Mouse (Mus musculus) thymus, postnatal 0 days (tissue): Measurements from ENCODE around the gene Emilin2. TPM values are rescaled to one million over a fixed set of nuclear protein-coding genes. Genes with fewer than 3 reads are reported as not detected.

Experiments used
- DNase-seq: peaks from one replicate; pipeline ENCODE4 v3.0.0-alpha.2; 2015; ENCODE audit warnings: low spot score
- polyA plus RNA-seq: library from polyadenylated mRNA; unstranded; fragments of >200 nt; fragmentation: Nextera tagmentation; extraction: Ambion mirVana; gene quantifications from 2 replicates; pipeline ENCODE4 v1.2.1, GENCODE M21; 2015

Gene Emilin2
- polyA plus RNA-seq, 1 experiment from 2014 or later: 3.2 TPM

DNA sequence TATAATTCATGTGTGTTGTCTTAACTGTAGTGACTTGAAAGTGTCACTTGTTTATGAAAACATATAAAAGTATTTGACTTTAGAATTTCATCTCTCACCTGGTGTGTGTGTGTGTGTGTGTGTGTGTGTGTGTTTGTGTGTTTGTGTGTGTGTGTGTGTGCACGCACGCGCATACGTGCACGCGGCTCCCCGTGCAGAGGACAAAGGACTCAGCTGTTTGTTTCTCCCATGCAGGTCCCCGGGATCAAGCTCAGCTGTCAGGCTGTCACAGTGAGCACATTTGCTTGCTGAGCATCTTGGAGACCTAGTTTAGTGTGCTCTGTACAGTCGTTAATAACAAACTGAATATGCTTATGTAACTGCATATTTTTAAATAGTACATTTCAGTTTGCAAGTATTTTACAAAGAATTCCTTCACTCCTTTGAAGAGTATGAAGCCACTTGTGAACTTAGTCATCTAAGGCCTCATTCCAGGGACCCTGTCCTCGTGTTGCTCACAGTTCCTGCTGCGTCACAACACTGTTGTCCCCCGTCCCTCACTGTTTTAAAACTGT lies 77.7 kb downstream of the Emilin2 start:
- DNase-seq: no peak

DNA sequence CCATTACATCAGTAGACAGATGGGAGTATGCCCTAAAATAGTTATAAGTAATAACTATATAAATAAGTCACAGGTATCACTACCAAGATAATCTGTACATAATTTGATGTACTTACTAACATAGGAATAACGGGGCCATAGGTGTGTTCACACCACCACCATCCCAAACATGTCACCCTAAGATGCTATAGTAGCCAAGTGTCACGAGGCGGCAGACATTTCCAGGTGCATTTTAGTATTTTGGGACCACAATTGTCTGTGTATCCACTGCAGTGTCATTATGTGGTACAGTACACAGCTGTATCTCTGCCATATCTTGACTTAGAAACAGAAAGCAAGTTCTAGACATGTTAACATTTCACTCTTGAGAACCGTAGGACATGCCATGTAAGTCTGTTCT lies 78.6 kb downstream of the Emilin2 start:
- no peak for DNase-seq

DNA sequence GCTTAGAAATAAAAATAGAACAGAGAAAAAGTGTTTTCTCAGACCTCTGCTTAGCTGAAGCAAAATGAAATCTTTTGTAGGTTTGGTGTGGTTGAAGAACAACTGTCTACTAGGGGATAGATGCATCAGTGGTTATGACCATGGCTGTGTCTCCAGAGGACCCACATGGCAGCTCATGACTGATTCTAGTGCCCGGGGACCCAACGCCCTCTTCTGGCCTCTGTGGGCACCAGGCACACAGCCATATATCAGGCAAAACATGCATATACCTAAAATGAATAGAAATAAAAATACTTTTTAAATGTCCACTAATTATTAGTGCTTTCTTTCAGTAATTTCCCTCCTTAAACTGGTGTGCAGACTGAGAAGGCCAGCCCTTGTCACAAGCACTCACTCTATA lies 79.8 kb downstream of the Emilin2 start:
- DNase-seq: no peak

DNA sequence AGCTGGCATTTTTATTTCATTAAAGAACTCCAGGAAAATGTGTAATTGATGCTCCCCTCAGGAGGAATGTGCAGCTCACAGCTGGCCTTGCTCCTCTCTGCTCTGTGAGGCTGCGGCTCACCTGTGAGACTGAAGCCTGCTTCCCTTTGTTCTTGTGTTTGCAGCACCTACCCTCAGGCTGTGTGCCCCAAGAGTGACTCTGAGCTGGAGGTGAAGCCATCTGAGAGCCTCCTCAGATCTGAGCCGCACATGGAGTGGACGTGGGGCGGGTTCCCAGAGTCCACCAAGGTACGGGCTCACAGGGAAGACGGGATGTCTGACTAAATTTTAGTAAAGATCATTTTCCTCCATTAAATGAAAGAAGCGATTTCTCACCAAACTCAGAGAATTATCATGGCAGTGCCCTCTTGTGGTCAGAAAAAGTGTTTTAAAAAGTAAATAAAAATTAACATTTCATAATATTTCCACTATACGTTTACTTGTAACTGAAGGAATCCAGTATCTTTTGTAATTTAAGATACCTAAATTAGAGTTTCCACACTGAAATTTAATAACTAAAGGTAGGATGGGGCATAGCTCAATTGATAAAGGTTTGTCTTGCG lies 81.6 kb downstream of the Emilin2 start:
- no peak for DNase-seq

DNA sequence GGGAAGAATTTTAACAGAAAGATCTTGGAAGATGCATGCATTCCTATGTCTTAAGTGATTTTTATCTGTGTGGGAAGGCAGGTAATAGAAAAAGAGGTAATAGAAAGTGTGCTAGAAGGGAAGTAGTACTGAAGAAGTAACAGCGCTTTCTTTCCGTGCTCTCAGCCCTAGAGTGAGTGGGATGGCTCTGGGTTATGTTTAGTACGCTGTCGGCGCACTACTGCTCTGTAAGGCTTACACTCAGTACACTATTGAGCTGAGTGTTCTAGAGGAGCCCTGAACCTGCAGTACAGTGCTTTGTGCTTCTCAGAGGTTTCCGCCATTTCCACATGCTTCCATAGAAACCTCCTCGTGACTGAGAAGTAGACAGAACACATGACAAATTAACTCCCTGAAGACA lies 83.1 kb downstream of the Emilin2 start:
- no peak for DNase-seq

DNA sequence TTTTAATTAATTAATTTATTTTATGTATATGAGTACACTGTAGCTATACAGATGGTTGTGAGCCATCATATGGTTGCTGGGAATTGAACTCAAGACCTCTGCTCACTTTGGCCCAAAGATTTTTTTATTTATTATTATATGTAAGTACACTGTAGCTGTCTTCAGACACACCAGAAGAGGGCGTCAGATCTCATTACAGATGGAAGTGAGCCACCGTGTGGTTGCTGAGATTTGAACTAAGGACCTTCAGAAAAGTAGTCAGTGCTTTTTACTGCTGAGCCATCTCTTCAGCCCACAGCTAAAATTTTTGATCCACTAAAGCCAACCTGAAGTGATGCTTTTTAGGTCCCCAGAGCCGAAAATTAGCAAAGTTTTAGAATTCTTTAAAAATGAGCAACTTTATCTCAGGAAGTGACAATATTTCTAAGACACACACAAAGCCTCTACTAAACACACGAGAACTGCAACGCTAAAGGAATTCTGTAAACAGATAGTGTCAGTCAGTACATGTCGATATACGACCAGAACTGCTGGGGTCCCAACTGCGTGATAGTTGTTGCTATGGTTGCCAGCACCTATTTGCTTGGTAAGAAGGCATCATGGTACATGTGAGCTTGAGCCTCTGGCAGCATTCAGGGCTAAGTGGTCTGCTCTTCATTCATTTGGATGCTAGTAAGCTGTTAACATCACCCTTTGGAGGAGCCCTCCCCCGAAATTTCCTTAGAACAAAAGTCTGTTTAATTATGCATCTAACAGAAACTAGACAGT lies 84.5 kb downstream of the Emilin2 start:
- DNase-seq: no peak

DNA sequence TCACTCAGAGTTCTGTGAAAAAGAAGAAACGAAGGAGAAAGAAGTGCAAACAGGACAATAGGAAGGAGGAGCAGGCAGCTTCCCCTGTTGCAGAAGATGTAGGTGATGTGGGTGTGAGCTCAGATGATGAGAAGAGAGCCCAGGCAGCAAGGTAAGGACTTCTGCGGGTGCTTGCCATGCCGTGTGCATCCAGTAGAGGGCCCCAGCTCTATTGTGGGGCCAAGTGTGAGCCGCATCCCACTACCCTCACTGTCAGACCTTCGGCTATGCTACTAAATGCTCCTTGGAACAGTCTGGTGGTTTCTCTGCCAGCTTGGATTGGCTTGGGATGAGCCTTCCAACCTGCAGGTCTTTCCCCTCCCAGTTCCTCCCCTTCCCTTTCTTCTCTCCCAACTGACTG lies 86.7 kb downstream of the Emilin2 start:
- peak; percentile 61 for DNase-seq

DNA sequence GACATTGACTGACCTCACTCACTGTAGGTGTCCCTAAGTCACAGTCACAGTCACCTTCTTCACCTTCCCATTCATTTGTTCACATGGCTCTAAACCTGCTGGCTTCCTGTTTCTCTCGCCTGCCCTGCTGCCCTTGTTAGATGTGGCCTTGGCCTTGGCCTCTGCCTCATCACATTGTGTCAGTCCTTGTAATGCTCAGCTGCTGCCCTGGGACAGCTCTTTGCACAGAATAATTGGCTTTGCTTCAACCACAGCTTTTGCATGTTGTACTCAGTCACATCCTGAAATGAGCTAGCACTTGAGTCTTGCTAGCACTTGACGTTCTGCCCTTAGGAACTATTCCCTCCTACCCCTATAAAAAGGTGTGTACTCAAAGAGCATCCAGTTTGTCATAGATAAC lies 87.3 kb downstream of the Emilin2 start:
- DNase-seq: no peak

DNA sequence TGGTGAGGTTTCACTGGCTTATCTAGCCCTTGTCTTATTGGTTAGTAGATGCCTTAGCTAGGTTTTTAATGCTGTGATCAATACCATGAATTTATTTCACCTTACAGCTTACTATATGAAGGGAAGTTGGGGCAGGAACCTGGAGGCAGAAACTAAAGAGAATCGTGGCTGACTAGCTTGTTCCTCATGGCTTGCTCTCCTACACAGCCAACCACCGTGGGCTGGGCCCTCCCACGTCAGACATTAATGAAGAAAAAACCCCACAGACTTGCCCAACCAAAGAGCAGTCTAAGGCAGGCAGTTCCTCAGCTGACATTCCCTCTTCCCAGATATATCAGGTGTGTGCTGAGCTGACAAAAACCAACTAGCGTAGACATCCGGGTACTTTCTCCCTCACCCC lies 88.1 kb downstream of the Emilin2 start:
- no peak for DNase-seq

DNA sequence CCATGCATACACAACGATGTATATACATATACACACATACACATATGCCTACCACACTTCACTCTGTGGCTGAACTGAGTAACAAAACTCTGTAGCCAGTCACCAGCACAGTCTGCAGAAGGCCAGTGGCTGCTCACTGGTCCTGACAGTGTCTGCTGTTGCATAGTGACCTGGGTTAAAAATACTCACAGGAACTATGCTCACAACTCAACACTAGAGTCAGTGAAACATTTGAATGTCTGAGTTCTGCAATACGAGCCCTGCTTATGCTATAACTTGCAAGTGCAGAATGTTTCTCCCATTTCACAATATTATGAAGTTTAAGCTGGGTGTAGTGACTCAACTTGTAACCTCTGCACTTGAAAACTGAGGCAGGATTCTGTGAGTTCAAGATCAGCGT lies 90.4 kb downstream of the Emilin2 start:
- no peak for DNase-seq

DNA sequence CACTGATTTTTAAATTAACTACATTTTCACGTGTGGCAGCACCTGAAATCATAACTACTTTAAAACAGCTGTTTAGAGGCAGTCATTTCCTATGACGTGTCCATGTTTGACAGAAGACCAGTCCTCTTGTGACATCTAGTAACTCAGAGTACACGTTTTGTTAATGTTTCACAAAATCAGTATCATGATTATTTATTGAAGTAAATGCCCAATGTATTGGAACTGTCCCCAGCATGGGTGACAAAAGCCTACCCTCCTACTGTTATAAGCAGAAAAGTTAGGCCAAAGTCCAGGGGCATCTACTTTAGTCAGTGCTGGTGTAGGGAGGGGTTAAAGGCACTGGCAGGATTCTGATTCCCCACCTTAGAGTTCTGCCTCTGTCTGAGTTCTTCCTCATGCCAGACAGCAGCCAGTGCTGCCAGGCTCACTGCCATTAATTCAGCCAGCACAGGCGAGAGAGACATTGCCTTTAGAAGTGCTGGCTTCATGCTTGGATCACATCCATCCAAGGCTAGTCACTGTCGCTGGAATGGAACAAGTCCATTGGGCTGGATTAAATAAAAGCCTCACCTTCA lies 94.6 kb downstream of the Emilin2 start:
- no peak for DNase-seq

DNA sequence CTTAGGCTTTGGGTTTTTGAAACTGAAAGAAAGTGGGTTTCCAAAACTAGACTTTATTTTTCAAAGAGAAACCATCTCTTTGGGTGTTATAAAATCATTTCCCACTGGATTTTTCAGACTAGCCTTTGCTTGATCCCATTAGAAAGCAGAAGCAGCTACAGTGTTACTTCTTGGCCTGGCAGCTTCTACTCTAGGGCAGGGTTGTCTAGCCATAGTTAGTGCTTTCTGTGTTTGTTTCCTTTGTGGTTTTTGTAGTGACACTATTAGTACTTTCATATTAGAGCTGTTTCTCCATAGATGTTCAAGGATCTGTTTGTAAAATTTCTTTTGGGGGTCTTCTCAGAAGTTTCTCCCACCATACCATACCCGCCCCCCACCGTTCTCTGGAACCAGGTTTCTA lies 95.5 kb downstream of the Emilin2 start:
- DNase-seq: no peak

DNA sequence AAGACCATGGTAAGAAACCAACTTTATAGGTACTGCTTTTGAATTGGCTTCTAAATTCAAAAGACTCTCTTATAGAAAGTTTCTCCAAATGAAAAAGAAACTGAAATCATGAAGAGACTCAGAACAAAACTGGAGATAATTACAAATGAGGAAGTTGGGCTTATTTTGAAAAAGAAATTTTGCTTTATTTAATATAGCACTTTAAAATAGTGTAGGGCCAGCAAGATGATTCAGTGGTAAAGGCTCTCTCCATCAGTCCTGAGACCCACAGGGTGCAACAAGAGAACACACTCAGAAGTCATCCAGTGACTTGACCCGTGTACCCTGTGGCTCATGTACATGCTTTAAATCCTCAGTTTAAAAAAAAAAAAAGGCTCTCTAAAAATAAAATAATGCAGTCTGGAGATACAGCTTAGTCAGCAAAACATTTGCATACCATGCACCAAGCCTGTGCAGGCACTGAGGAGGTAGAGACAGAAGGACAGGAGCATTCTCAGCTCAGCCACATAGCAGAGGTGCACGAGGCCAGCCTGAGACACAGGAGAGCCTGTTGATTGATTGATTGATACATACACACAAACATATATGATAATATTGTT lies 96.4 kb downstream of the Emilin2 start:
- DNase-seq: no peak

DNA sequence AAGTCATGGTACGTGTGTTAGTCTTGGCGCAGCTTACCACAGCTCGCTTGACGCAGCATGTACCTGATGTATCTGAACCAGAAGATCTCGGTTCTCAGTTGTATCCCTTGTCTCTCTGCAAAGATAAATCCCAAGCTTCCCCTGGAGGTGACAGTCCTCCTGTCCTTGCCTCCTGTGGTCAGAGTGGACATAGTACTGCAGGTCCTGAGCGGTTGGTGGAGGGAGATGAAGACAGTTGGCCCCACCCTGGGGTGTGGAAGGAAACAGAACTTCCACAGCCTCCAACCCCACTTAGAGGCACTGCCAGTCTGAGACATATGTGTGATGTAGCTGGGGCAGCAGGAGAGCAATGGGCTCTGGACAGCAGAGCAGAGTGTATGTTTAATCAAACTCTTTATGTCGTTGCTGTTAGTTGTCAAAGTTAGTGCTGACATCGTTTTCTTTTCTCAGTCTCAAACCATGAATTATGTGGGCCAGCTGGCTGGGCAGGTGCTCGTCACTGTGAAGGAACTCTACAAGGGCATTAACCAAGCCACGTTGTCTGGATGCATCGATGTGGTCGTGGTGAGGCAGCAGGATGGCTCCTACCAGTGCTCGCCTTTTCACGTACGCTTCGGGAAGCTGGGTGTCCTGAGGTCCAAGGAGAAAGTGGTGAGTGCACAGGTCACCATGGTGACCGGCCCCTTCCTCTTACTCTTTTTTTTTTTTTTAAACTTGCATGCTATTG lies 97.1 kb downstream of the Emilin2 start:
- no peak for DNase-seq

DNA sequence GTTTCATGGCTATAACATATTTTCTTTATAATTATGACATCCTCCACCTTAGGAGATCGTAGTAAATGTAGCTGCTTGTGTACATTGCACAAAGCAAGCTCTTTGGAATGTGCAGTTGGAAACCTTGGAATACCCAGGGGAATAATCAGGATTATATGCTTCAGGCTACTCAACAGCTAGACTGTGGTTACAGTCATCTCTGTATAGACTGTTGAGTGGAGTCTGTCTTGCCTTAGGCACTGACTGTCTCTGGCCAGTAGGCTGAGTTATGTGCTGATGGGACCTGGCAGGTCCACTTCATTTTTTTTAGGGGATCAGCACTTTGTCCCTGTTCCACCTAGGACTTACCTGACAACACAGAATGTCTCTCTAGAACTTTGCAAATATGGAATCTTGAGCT lies 98.1 kb downstream of the Emilin2 start:
- DNase-seq: no peak

DNA sequence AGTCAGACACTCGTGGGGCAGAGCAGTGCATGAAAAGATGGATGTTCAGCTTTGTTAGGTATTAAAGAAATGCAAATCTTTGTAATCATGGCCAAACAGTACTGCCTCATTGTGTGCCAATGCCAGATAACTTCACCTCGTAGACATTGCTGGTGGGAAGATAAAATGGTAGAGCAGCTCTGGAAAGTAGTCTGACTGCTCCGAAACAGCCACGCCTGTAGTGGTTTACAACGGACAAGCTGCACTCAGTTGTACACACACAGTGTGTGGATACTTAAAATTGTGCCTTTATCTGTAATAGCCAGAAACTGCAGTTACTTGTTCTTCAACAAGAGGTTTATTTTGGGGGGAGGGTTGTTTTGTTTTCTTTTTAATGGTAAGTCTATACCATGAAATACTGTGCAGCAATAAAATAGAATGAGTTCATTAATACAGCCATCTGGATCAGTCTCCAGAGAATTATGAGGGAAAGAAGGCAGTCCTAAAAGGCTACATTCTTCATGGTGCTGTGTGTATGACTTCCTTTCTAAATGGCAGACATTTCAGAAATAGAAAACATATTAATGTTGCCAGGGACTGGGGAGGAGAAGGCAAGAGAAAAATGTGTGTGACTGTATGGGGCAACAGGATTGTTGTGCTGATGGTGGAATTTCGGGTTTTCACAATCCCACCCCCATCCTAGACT lies 99.7 kb downstream of the Emilin2 start:
- DNase-seq: no peak

DNA sequence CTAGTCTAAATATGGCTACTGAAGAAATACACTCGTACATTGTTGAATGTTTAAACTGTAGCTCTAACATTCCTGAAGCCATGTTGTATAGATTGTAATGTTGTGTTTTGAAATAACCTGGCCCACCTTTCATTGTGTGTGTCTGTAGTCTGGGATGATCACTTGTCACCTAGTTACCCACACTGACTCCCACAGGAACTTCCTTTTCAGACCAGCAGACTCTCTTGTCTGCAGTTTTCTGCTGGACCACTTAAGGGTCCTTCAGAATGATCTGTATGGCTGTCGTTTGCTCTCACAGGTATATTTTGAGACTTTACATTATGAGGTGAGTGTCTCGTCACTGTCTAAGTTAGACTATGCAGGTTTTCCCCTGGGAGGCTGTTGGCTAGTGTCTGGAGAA lies 101.8 kb downstream of the Emilin2 start:
- no peak for DNase-seq

DNA sequence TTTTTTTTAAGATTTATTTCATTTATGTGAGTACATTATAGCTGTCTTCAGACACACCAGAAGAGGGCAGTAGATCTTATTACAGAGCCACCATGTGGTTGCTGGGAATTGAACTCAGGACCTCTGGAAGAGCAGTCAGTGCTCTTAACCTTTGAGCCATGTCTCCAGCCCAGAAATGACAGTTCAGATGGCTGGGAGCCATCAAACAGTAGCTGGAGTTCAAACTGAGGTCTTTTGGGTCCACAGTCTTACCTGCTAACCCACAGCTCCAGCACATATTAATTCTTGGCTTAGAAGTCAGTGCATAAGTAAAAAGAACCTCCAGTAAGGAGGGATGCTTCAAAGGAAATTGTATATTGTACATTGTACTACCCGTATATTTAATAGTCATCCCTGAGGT lies 102.9 kb downstream of the Emilin2 start:
- no peak for DNase-seq

DNA sequence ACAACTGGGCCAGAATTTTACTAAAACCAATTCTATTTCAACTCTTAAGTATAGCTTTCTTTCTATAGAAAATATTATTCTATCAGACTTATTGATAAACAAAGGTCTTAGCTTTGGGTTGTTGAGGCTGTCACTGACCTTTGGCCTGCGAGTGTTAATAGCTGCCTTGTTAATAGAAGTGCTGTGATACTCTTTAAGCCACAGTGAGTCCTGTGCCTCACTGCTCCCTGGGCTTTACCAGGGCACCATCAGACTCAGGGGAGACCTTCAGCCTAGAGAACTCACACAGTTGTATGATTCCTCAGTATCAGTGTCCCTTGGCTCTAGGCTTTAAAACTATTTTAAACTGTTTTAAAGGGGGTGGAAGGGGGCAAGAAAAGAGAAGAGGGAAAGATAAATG lies 103.4 kb downstream of the Emilin2 start:
- no peak for DNase-seq

DNA sequence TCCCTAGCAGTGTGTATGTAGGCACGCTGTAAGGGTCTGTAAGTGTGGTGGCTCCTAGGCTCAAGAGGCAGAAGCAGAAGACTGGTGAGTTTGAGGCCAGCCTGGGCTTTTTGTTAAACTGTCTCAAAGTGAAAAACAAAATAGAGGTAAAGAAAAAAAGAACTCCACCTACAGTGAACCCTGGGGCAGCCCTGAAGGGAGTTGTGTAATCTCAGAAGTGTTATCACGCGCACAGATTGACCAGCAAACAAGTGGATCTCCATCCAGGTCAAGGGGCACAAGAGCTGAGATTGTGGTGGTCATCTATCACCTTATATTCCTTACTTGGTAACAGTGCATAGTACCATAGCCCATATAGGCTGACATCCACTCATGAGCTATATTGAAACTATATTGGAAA lies 104.5 kb downstream of the Emilin2 start:
- no peak for DNase-seq
